Mouse (Mus musculus) liver, embryonic 16.5 days (tissue): ENCODE data around the gene Rtl1. TPM values are rescaled to one million over a fixed set of nuclear protein-coding genes. Genes with fewer than 3 reads are reported as not detected.

ENCODE experiments used
- ATAC-seq: fragments of 200-750 bp; cut with Nextera tagmentation; 2 replicates; pipeline ENCODE4 v1.8.0; 2017; ENCODE audit warnings: low read depth, mild to moderate bottlenecking, moderate number of reproducible peaks, moderate library complexity
- H3K27ac ChIP-seq: fragments of 300-500 bp; sonication (generic); 2 replicates; pipeline ENCODE4 v1.5.1; 2014; ENCODE audit warnings: mild to moderate bottlenecking, low read length
- H3K27me3 ChIP-seq: fragments of 300-500 bp; sonication (generic); 2 replicates; pipeline ENCODE4 v1.6.1; 2014; ENCODE audit warnings: low read depth, low read length, mixed read lengths; ENCODE audit not compliant: control insufficient read depth, insufficient read depth
- H3K36me3 ChIP-seq: fragments of 300-500 bp; sonication (generic); 2 replicates; pipeline ENCODE4 v1.6.1; 2014; ENCODE audit warnings: mild to moderate bottlenecking; ENCODE audit not compliant: control insufficient read depth, insufficient read depth
- H3K4me1 ChIP-seq: fragments of 300-500 bp; sonication (generic); 2 replicates; pipeline ENCODE4 v1.6.1; 2014; ENCODE audit warnings: low read depth, low read length, mixed read lengths; ENCODE audit not compliant: control insufficient read depth
- H3K4me2 ChIP-seq: fragments of 300-500 bp; sonication (generic); 2 replicates; pipeline ENCODE4 v1.6.1; 2014; ENCODE audit warnings: low read depth, low read length, mixed read lengths
- H3K4me3 ChIP-seq: fragments of 300-500 bp; sonication (generic); 2 replicates; pipeline ENCODE4 v1.5.1; 2014; ENCODE audit warnings: low read depth, mild to moderate bottlenecking, low read length
- H3K9ac ChIP-seq: fragments of 300-500 bp; sonication (generic); 2 replicates; pipeline ENCODE4 v1.6.1; 2014; ENCODE audit warnings: low read depth, low read length
- H3K9me3 ChIP-seq: fragments of 300-500 bp; sonication (generic); replicated peaks from 2 replicates; pipeline ENCODE4 v1.6.1; 2016; ENCODE audit warnings: low read length; ENCODE audit not compliant: control insufficient read depth
- WGBS: fragments of 180-500 bp; shearing (Covaris S2); extraction: QIAGEN DNeasy Blood & Tissue Kit; methylation state at CpG from one replicate; pipeline ENCODE4 v1.1.7; 2014; ENCODE audit not compliant: insufficient replicate concordance; 5-methylcytosine and 5-hydroxymethylcytosine counted together
- polyA plus RNA-seq: library from polyadenylated mRNA; unstranded; fragments of >200 nt; fragmentation: Nextera tagmentation; extraction: Ambion mirVana; gene quantifications from 2 replicates; pipeline ENCODE4 v1.2.1, GENCODE M21; 2015

The Rtl1 gene
- polyA plus RNA-seq, 1 experiment from 2014 or later = 0.68 TPM

GRCm38 (mm10) chr12:109553568-109553967, 46.6 kb downstream of the Rtl1 start:
- WGBS = 73% methylated on average over 1 of the region's 1 CpGs
- no peaks in the 10 kb centered on the region for H3K36me3 ChIP-seq
- no peak overlapping the region for H3K27ac ChIP-seq
- H3K9ac ChIP-seq = no peak overlapping the region
- H3K27me3 ChIP-seq = no peaks in the 10 kb centered on the region
- no peak overlapping the region for H3K4me2 ChIP-seq
- no peaks in the 10 kb centered on the region for H3K9me3 ChIP-seq
- no peaks in the 10 kb centered on the region for H3K4me1 ChIP-seq
- H3K4me3 ChIP-seq = no peak overlapping the region
- no peak for ATAC-seq

GRCm38 (mm10) chr12:109552754-109553525, 47.2 kb downstream of the Rtl1 start:
- no peaks in the 10 kb centered on the region for H3K27me3 ChIP-seq

GRCm38 (mm10) chr12:109551771-109552170, 48.4 kb downstream of the Rtl1 start:
- H3K9ac ChIP-seq = no peak overlapping the region
- no peaks in the 10 kb centered on the region for H3K36me3 ChIP-seq
- no peaks in the 10 kb centered on the region for H3K9me3 ChIP-seq
- no peak overlapping the region for H3K4me3 ChIP-seq
- H3K27me3 ChIP-seq = no peaks in the 10 kb centered on the region
- no peak overlapping the region for H3K27ac ChIP-seq
- H3K4me1 ChIP-seq = no peaks in the 10 kb centered on the region
- ATAC-seq = no peak
- no peak overlapping the region for H3K4me2 ChIP-seq
- WGBS = 53% methylated on average over 2 of the region's 2 CpGs

More at GRCm38 (mm10) chr12:109552754-109553525, 47.2 kb downstream of the Rtl1 start:
- 69% methylated on average over 18 of the region's 18 CpGs for WGBS
- H3K36me3 ChIP-seq = no peaks in the 10 kb centered on the region
- ATAC-seq = no peak
- no peak overlapping the region for H3K4me2 ChIP-seq
- H3K4me1 ChIP-seq = no peaks in the 10 kb centered on the region
- H3K9me3 ChIP-seq = no peaks in the 10 kb centered on the region
- no peak overlapping the region for H3K27ac ChIP-seq
- no peak overlapping the region for H3K4me3 ChIP-seq
- no peak overlapping the region for H3K9ac ChIP-seq

- 14% methylated on average over 2 of the region's 2 CpGs for WGBS
- Histone ChIP-seq H3K9me3 (no peaks in the 10 kb centered on the region), H3K27me3 (no peaks in the 10 kb centered on the region), H3K36me3 (no peaks in the 10 kb centered on the region), H3K9ac (no peak overlapping the region), H3K4me2 (no peak overlapping the region), H3K27ac (no peak overlapping the region), H3K4me3 (no peak overlapping the region), H3K4me1 (no peaks in the 10 kb centered on the region; the same call in 1 of the 2 replicates)
- ATAC-seq = no peak
Observed at GRCm38 (mm10) chr12:109547085-109547484, 53.0 kb downstream of the Rtl1 start.

- Histone ChIP-seq H3K27ac (no peak overlapping the region), H3K36me3 (no peaks in the 10 kb centered on the region), H3K4me1 (no peaks in the 10 kb centered on the region; the same call in 1 of the 2 replicates), H3K4me2 (no peak overlapping the region), H3K27me3 (no peaks in the 10 kb centered on the region), H3K9me3 (no peaks in the 10 kb centered on the region), H3K9ac (no peak overlapping the region), H3K4me3 (no peak overlapping the region)
- 64% methylated on average over 30 of the region's 30 CpGs for WGBS
- ATAC-seq = no peak
Observed at GRCm38 (mm10) chr12:109545875-109546732, 54.0 kb downstream of the Rtl1 start.

GRCm38 (mm10) chr12:109543281-109543923, 56.7 kb downstream of the Rtl1 start:
- WGBS = 62% methylated on average over 4 of the region's 4 CpGs
- ATAC-seq = no peak

GRCm38 (mm10) chr12:109542635-109543249, 57.4 kb downstream of the Rtl1 start:
- Histone ChIP-seq H3K4me1 (no peaks in the 10 kb centered on the region; the same call in 1 of the 2 replicates), H3K9ac (no peak overlapping the region), H3K4me2 (no peak overlapping the region), H3K9me3 (peaks cover 6% of the 10 kb centered on the region), H3K36me3 (no peaks in the 10 kb centered on the region), H3K27ac (no peak overlapping the region), H3K27me3 (no peaks in the 10 kb centered on the region; the same call in 1 of the 2 replicates), H3K4me3 (peak overlapping the region; percentile 39)
- 39% methylated on average over 17 of the region's 17 CpGs for whole genome bisulfite sequencing
- peak; percentile 76 for ATAC-seq

More at GRCm38 (mm10) chr12:109543281-109543923, 56.7 kb downstream of the Rtl1 start:
- no peak overlapping the region for H3K27ac ChIP-seq
- H3K9ac ChIP-seq = no peak overlapping the region
- no peaks in the 10 kb centered on the region for H3K36me3 ChIP-seq
- H3K4me2 ChIP-seq = no peak overlapping the region
- no peaks in the 10 kb centered on the region; the same call in 1 of the 2 replicates for H3K27me3 ChIP-seq
- H3K4me1 ChIP-seq = no peaks in the 10 kb centered on the region; the same call in 1 of the 2 replicates
- H3K9me3 ChIP-seq = peaks cover 6% of the 10 kb centered on the region
- no peak overlapping the region for H3K4me3 ChIP-seq

- no peaks in the 10 kb centered on the region; the same call in 1 of the 2 replicates for H3K4me1 ChIP-seq
- WGBS = 46% methylated on average over 14 of the region's 14 CpGs
- no peak overlapping the region for H3K4me2 ChIP-seq
- H3K27me3 ChIP-seq = no peaks in the 10 kb centered on the region; the same call in 1 of the 2 replicates
- H3K27ac ChIP-seq = no peak overlapping the region
- H3K4me3 ChIP-seq = peak overlapping the region; percentile 39
- no peaks in the 10 kb centered on the region for H3K36me3 ChIP-seq
- H3K9ac ChIP-seq = no peak overlapping the region
- H3K9me3 ChIP-seq = peaks cover 6% of the 10 kb centered on the region
- no peak; the same call in 1 of the 2 replicates for ATAC-seq
Observed at GRCm38 (mm10) chr12:109542011-109542410, 58.1 kb downstream of the Rtl1 start.
